Mouse (Mus musculus) CD4-positive helper T cell, adult 2 months (primary cell): ENCODE data around the gene Cdkl1.

Experiments
- DNase-seq: peaks from one replicate; pipeline ENCODE4 v3.0.0-alpha.2; 2012; ENCODE audit warnings: low read depth, missing footprints, low spot score

Gene Cdkl1

GRCm38 (mm10) chr12:69790530-69791505 lies at the start of gene Cdkl1:
Gene Cdkl1, minus strand, starts transcription at chr12:69791267.
- peak; percentile 37 for DNase-seq

- peak; percentile 25 for DNase-seq
Observed at GRCm38 (mm10) chr12:69838376-69838775, 47.3 kb upstream of the Cdkl1 start.

GRCm38 (mm10) chr12:69833982-69834604 lies 43.0 kb upstream of the Cdkl1 start:
- DNase-seq = no peak

GRCm38 (mm10) chr12:69831239-69831910 lies 40.3 kb upstream of the Cdkl1 start:
- no peak for DNase-seq

GRCm38 (mm10) chr12:69828214-69828613 lies 37.1 kb upstream of the Cdkl1 start:
- no peak for DNase-seq

- peak; percentile 21 for DNase-seq
Observed at GRCm38 (mm10) chr12:69824881-69825597, 34.0 kb upstream of the Cdkl1 start.

GRCm38 (mm10) chr12:69814272-69814671 lies 23.2 kb upstream of the Cdkl1 start:
- no peak for DNase-seq

GRCm38 (mm10) chr12:69813596-69813995 lies 22.5 kb upstream of the Cdkl1 start:
- DNase-seq = no peak

GRCm38 (mm10) chr12:69812986-69813385 lies 21.9 kb upstream of the Cdkl1 start:
- no peak for DNase-seq

- no peak for DNase-seq
Observed at GRCm38 (mm10) chr12:69811976-69812375, 20.9 kb upstream of the Cdkl1 start.

GRCm38 (mm10) chr12:69809439-69809838 lies 18.4 kb upstream of the Cdkl1 start:
- no peak for DNase-seq

- no peak for DNase-seq
Observed at GRCm38 (mm10) chr12:69807399-69807985, 16.4 kb upstream of the Cdkl1 start.

- no peak for DNase-seq
Observed at GRCm38 (mm10) chr12:69805148-69805547, 14.1 kb upstream of the Cdkl1 start.

- DNase-seq = no peak
Observed at GRCm38 (mm10) chr12:69804393-69805070, 13.5 kb upstream of the Cdkl1 start.

GRCm38 (mm10) chr12:69803196-69803595 lies 12.1 kb upstream of the Cdkl1 start:
- DNase-seq = no peak

- no peak for DNase-seq
Observed at GRCm38 (mm10) chr12:69800586-69800985, 9.5 kb upstream of the Cdkl1 start.

GRCm38 (mm10) chr12:69796311-69796710 lies 5.2 kb upstream of the Cdkl1 start:
- no peak for DNase-seq

GRCm38 (mm10) chr12:69789766-69790529 lies 1.1 kb downstream of the Cdkl1 start:
- no peak for DNase-seq

- DNase-seq = no peak
Observed at GRCm38 (mm10) chr12:69788380-69788779, 2.7 kb downstream of the Cdkl1 start.

GRCm38 (mm10) chr12:69785471-69785870 lies 5.6 kb downstream of the Cdkl1 start:
- DNase-seq = no peak
